1 mouse cellular context compared by ENCODE assay signal in genomic region chr4:149403037-149403436, GRCm38 (mm10).
TF ChIP-seq lines count a peak whose summit lies in the region.

No protein-coding gene starts in this region.

TF ChIP-seq in CH12.LX, 34 proteins besides CTCF, POLR2A, EP300 and RAD21 (continued from another document):
- 0 out of 2 replicates have a peak, but pooled peaks have one; percentile 39 for TF ChIP-seq KAT2A (IDR thresholded peaks at IDR 0.05; ENCODE audit: insufficient replicate concordance, low read length)
- TF ChIP-seq MYC (IDR thresholded peaks at IDR 0.05; ENCODE audit: low read depth, low read length) = peak; percentile 86
- TF ChIP-seq TCF12 (IDR thresholded peaks at IDR 0.05; ENCODE audit: low read depth, low read length) = peak; percentile 79
- TF ChIP-seq ZMIZ1 (IDR thresholded peaks at IDR 0.05; ENCODE audit: low read depth, low read length) = no peak
- TF ChIP-seq RCOR1 (conservative IDR thresholded peaks at IDR 0.05; ENCODE audit: low read depth, low read length) = peak; percentile 81; the same call in 1 of the 2 replicates
- peak; percentile 82 for TF ChIP-seq CHD2 (IDR thresholded peaks at IDR 0.05; ENCODE audit: low read length)
- TF ChIP-seq TBP (conservative IDR thresholded peaks at IDR 0.05; ENCODE audit: low read depth, low read length) = 0 out of 2 replicates have a peak, but pooled peaks have one; percentile 16
- TF ChIP-seq MAX (IDR thresholded peaks at IDR 0.05; ENCODE audit: low read length) = peak; percentile 81
- no peak for TF ChIP-seq SMC3 (IDR thresholded peaks at IDR 0.05; ENCODE audit: low read depth, low read length)
- 0 out of 2 replicates have a peak, but pooled peaks have one; percentile 54 for TF ChIP-seq UBTF (IDR thresholded peaks at IDR 0.05; ENCODE audit: low read depth, low read length)
- no peak for TF ChIP-seq E2F4 (IDR thresholded peaks at IDR 0.05; ENCODE audit: insufficient replicate concordance, low read depth, low read length)
- TF ChIP-seq POLR2AphosphoS2 (IDR thresholded peaks at IDR 0.05; ENCODE audit: low read depth, low read length) = no peak; the same call in 1 of the 2 replicates
- TF ChIP-seq ZC3H11A (IDR thresholded peaks at IDR 0.05; ENCODE audit: low read depth, low read length) = no peak
- 0 out of 2 replicates have a peak, but pooled peaks have one; percentile 35 for TF ChIP-seq ELF1 (IDR thresholded peaks at IDR 0.05; ENCODE audit: low read depth, low read length)
- TF ChIP-seq BHLHE40 (IDR thresholded peaks at IDR 0.05; ENCODE audit: low read depth, low read length) = peak; percentile 77
- TF ChIP-seq MAFK (IDR thresholded peaks at IDR 0.05; ENCODE audit: insufficient replicate concordance, low read length) = peak; percentile 89
- TF ChIP-seq ZNF384 (IDR thresholded peaks at IDR 0.05; ENCODE audit: low read depth, low read length) = no peak
- TF ChIP-seq CHD1 (IDR thresholded peaks at IDR 0.05; ENCODE audit: low read depth, low read length) = no peak
- TF ChIP-seq JUN (IDR thresholded peaks at IDR 0.05; ENCODE audit: insufficient read depth, low read depth, low read length) = 0 out of 2 replicates have a peak, but pooled peaks have one; percentile 11
- peak; percentile 86 for TF ChIP-seq MAZ (IDR thresholded peaks at IDR 0.05; ENCODE audit: low read depth, low read length)
- TF ChIP-seq HCFC1 (IDR thresholded peaks at IDR 0.05; ENCODE audit: low read depth, low read length) = peak; percentile 50; the same call in 1 of the 2 replicates
- TF ChIP-seq ETS1 (conservative IDR thresholded peaks at IDR 0.05; ENCODE audit: low read depth, low read length) = peak; percentile 91
- no peak for TF ChIP-seq ZKSCAN1 (IDR thresholded peaks at IDR 0.05; ENCODE audit: borderline replicate concordance, low read depth, low read length)
- 0 out of 2 replicates have a peak, but pooled peaks have one; percentile 9 for TF ChIP-seq NRF1 (IDR thresholded peaks at IDR 0.05; ENCODE audit: low read depth, low read length)
- TF ChIP-seq GABPA (IDR thresholded peaks at IDR 0.05; ENCODE audit: insufficient replicate concordance, low read depth, low read length) = no peak
- peak; percentile 96 for TF ChIP-seq SIN3A (IDR thresholded peaks at IDR 0.05; ENCODE audit: low read length)
